Mouse (Mus musculus): ENCODE measurements around the gene Mypop.

Gene Mypop

DNA sequence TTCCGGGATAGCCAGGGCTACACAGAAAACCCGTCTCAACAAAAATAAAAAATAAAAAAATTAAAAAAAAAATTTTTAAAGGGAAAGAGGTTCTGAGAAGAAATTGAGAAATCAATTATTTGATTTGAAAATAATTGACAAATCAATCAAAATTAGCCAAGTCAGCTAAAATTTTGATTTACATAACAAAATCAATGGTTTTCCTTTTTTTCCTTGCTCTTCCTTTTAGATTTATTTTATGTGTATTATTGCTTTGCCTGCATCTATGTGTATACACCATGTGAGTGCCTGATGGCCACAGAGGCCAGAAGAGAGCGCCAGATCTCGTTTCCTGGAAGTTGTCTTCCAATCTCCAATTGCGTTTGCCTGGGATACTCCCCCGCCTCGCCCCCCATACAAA lies 26.9 kb downstream of the Mypop start:
- CTCF ChIA-PET: no interaction called here

DNA sequence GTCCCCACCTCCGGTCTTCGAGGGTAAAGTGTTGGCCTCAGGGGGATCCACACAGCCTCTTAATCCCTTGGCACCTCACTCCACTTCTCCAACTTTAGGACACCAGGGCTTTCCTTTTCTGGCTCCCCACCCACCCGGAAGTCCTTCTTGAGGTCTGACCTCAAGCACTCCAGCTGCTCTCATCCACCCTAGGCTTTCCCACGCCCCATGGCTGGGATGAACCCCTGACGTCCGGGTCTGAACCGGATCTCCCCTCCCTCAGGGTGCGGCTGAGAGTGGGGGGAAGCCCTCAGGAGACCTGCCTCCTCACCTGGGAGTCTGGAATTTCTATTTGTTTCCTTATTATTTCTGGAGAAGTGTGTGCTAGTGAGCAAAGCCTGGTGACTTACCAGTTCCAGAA lies 30.0 kb downstream of the Mypop start:
- CTCF ChIA-PET: no interaction called here

DNA sequence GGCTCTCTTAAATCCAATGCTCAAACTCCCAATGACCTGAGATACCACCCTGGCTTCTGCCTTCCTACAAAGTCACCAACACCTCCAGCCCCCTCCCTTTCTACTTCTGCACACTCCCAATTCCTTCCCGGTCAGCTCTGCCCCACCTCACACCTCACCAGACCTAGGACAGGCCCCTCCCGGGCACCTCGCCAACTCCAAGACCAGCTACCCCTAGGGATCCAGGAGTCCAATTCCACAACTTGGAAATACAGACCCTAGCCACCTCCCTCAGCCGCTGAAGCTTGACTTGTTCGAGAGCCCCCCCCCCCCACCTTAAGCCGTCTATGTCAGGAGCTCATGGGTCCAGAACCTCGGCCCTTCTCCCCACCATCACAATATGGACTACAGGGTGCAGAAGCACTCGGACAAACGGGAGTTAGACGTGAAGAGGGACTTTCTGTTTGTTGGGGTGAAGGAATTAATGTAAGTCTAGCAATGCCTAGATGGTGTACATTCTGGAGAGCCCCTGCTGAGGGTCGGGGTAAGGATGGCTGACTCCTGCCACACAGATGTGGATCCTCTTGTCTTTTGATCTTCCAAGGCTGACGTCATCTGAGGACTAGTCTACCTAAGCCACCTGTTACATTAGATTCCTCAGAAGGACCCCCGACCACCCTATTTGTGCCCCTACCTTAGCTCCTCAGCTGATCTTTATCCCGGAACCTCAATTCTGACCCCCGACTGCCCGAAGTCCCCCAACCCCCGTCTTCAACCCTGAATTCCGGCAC lies 31.3 kb downstream of the Mypop start:
- CTCF ChIA-PET: interaction anchor here (0.6 to 1.7 kb wide), 4 partner anchors 16 to 620 kb away, joined by 3 to 6 read pairs (median 4); no protein-coding TSS in a partner anchor

DNA sequence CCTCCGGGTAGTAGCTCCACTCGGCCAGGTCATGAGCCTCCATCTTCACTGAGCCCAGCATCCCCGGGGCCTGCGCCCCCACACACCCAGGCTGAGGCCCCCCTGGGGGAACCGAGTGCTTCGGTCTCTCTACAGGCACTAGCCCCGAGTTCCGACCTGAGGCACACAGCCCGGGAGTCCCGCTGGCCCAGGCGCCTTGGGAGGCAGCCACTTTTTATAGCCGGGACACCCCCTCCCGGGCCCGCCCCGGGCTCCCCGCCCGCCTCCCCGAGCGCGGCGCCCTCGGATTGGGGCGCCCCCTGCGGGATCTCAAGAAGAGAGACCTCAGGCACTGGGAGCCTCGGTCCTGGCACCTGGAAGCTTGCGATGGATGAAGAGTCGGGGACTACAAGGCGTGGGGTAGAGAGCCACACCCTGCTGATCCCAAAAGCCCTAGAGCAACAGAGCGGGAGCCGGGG lies 32.3 kb downstream of the Mypop start, which contains the start of gene Foxa3:
Foxa3 (minus strand) TSS at position 182 of the 458 bp plus-strand sequence.
- CTCF ChIA-PET: interaction anchor here (1.7 kb wide), 1 partner anchor 17 kb away, joined by 6 read pairs; no protein-coding TSS in a partner anchor

DNA sequence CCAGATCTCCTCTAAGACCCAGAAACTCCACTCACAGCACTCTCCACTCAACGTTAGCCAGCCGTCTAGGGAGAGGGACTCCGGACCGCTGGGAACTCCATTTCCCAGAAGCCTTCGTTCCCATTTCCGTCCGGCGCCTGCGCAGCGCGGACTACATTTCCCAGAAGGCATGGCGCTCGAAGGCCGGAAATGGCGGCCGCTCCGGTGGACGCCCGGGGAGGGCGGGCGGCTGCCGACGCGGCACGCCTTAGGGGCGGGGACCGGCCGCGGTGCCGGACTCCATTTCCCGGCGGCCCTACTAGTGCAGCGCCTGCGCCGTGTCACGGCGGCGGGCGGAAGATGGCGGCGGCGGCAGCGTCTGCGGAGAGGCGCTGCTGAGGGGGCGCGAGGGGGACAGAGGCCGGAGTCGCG lies 33.1 kb downstream of the Mypop start, which contains the start of gene Sympk:
Sympk (plus strand) TSS at position 282 of the 411 bp plus-strand sequence.
- CTCF ChIA-PET: interaction anchor here (1.7 kb wide), 1 partner anchor 18 kb away, joined by 6 read pairs; no protein-coding TSS in a partner anchor

DNA sequence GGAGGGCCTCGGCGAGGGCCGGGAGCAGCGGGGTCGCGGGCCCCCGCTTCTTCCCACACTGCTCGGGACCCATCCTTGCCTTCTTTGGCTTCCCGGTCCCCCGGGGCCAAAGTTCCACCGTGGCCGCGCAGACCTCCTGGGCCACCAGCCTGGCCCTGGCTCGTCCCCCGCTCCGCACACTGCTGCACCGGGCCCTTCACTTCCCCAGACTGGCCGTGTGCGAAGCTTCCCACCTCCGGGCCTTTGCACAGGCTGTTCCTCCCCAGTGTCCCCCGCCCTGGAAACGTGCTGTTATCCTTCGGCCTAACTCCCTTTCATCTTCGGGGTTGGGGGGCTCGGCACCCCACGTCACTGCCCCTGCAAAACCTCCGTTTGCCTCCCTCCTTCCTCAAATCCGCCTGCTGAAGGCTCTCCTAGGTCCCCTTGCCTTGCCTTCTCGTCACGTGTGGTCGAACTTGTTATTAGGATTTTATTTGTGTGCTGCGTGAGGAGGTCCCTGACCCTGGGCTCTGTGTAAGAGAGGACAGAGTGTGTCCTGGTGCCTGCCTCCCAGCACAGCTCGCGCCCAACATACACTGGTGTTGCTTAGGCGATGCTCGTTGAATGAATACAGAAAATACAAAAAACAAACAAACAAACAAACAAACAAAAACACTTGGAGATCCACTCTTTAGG lies 33.7 kb downstream of the Mypop start:
- CTCF ChIA-PET: interaction anchor here (0.5 kb wide), 1 partner anchor 22 kb away, joined by 14 read pairs; no protein-coding TSS in a partner anchor

DNA sequence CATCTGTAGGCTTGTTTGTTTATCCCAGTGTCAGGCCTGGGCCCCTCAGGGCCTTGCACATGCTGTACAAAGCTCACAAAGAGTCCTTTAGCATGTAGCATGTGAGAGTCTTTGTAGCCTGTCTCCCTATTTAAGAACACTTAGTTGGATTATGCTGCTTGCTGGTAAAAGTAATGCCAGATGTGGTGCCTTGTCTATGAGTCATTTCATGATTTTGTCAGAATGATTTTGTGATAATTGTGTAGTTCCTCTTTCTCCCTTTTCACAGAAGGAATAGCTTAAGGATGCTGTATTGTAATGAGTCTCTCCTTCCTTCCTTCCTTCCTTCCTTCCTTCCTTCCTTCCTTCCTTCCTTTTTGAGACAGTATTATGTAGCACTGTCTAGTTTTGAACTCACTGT lies 37.0 kb downstream of the Mypop start:
- CTCF ChIA-PET: no interaction called here

DNA sequence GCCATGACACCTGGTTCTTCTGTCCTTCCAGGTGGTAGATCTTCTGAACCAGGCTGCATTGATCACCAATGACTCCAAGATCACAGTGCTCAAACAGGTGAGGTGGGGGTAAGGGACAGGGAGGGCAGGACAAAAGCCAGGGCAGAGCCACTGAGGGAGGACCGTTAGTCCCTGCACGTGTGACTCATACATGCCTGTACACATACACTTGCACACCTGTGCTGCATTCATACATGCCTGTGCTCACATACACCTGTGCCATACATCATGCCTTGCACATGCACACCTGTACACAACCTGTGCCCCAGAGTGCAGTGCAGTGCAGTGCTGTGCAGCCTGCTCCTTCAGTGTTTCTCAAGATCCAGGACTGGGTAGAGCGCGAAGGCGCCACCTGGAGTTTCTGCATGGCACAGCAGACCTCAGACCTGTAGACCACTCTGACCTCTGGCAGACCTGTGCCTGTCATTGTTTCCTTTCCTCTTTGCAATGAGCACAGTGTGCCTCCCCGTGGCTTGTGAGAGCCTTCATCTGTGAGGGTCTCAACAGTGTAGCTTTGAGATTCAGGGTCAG lies 38.1 kb downstream of the Mypop start:
- CTCF ChIA-PET: interaction anchor here (0.6 kb wide), 1 partner anchor 23 kb away, joined by 4 read pairs; no protein-coding TSS in a partner anchor

DNA sequence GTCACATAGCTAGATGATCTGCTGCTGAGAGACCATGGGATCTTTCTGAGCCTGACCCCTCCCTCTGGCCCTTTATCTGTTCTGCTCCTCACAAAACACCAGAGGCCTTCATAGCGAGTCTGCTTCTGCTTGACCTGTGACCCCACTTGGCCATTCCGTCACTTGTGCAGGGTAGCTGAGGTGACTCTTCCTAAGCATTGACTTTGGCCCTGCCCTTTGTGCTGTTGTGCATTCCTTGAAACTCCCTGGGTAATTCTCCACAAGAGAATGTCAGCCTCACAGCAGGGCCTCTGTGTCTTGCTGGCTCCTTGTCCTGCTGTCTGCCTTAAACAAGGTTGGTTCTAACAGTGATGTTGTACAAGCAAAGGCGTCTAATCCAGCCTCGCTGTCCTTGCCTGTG lies 40.6 kb downstream of the Mypop start:
- CTCF ChIA-PET: no interaction called here

DNA sequence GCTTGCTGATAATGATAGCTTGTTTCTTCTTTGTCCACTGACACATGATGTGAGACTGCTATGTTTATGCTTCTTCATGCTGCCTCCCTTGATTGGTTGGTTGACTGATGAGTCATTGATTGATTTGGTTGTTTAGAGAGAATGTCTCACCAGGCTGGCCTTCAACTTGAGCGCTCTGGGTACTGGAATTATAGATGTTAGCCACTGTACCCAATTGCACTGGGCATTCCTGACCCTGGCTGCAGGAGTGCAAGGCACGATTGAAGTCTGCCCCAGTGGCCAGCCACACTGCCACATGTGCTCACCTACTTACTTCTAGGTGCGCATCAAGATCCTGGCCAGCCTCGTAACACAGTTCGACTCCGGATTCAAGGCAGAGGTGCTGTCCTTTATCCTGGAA lies 53.6 kb downstream of the Mypop start:
- CTCF ChIA-PET: no interaction called here

DNA sequence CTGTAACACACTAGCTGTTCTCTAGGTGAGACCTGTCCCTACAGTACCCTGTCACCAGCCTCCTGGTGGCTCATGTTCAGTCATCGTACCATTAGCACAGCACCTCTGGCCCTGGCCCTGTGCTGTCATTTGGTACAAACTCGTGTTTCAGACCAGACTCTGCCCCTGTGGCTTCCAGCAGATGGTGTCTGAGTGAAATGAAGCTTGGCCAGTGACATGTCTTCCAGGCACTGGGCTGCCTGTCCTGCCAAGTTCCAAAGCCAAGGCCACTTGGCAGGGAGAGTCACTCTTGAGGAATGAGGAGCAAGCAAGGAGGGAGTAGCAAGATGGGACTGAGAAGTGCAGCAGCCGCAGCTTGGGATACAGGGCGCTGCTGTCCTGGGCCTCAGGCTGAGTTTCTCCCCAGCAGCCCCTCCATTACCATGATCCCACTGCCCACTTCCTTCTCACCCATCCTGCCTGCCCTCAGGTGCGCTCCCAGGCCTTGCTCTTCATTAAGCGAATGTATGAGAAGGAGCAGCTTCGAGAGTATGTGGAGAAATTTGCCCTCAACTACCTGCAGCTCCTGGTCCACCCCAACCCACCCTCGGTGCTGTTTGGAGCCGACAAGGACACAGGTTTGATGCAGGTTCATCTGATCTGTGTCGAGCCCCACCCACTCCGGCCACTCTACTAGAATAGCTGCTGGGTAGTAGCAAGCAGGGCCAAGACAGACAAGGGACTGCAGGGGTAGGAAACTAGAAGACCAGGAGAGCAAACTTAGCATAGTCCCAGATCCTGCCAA lies 55.4 kb downstream of the Mypop start:
- CTCF ChIA-PET: interaction anchor here (0.5 to 0.6 kb wide), 2 partner anchors 20 to 46 kb away, joined by 3 to 5 read pairs; no protein-coding TSS in a partner anchor

DNA sequence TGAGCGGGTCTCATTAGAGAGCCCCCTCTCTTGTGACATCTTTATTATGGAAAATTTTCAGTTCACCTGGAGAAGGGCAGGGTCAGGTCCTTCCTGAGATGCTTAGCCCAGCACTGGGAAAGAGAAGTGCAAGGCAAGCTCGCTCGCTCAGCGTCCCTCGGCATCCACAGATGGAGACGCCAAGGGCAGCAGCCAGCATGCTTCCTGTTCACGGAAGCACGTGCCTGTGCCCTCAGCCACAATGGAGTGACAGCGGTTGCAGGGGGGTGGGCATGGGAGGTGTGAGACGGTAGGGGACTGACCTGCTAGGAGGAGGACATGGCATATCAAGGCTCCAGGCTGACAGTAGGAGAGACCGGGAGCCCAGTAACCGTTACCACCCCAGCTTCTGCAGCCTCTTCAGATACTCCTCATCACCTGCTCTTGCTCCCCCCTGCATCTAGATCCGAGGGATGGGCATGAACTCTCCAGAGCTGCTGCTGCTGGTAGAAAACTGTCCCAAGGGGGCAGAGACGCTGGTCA lies 57.0 kb downstream of the Mypop start:
- CTCF ChIA-PET: no interaction called here

DNA sequence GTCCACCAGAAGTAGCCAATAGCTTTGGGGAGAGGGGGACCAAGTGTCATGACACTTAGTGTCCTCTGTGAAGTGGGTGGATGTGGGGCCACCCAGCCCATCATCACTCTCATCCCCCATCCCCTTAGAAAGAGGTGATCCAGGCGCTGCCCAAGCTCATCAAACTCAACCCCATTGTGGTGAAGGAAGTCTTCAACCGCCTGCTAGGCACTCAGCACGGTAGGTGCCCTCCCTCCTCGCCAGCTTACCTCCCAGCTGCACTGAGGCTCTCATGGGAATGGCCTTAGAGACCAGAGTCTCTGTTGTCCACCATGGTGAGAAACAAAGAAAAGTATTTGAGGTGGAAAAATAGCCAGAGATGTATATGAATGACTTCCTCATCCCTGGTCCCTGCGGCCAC lies 58.2 kb downstream of the Mypop start:
- CTCF ChIA-PET: no interaction called here

DNA sequence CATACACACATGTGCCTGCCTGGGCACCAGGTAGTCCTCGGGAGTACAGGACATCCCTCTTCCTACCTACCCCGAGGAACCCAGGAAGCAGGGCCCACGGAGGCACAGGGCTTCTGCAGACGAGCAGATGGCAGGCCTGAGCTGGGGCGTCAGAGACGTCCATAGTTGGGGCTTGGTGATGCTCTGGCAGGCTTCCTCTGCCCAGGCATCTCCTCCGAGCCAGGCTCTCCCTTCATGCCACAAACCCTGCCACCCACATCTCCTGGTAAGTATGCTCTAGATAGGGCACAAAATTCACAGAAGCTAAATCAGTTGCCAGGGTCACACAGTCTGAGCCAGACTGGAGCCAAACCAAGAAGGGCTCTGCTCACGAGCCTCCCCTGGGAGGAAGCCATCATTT lies 59.1 kb downstream of the Mypop start:
- CTCF ChIA-PET: no interaction called here

DNA sequence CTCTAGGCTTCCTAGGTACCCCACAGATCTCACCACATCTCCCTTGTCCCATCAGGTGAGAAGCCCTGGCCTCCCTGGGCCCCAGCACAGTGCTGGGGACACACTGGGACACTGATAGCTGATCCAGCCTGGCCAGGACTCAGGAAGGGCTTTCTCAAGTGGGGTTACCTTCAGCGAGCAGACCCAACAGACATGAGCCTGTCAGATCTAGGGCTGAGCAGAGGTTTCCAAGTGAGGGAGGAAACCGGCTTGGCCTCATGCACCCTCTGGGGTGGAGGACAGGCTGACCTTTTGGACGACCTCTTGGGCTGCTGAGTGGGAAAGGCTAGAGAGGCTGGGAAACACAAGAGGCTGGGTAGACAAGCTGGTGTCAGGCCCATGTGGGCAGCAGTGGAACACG lies 60.1 kb downstream of the Mypop start:
- CTCF ChIA-PET: interaction anchor here (0.6 kb wide), 1 partner anchor 38 kb away, joined by 4 read pairs; no protein-coding TSS in a partner anchor
